Mouse (Mus musculus) retina, embryonic 14.5 days (tissue): ENCODE measurements at regions not wholly inside any gene's neighbourhood (a gene's known extent, or its start where the extent isn't known, plus 50 kb on each side); places are given as distances from the start of the nearest gene placed in this dataset.

Experiments used
- DNase-seq: peaks from one replicate; pipeline ENCODE4 v3.0.0-alpha.2; 2015; ENCODE audit warnings: low spot score

DNA sequence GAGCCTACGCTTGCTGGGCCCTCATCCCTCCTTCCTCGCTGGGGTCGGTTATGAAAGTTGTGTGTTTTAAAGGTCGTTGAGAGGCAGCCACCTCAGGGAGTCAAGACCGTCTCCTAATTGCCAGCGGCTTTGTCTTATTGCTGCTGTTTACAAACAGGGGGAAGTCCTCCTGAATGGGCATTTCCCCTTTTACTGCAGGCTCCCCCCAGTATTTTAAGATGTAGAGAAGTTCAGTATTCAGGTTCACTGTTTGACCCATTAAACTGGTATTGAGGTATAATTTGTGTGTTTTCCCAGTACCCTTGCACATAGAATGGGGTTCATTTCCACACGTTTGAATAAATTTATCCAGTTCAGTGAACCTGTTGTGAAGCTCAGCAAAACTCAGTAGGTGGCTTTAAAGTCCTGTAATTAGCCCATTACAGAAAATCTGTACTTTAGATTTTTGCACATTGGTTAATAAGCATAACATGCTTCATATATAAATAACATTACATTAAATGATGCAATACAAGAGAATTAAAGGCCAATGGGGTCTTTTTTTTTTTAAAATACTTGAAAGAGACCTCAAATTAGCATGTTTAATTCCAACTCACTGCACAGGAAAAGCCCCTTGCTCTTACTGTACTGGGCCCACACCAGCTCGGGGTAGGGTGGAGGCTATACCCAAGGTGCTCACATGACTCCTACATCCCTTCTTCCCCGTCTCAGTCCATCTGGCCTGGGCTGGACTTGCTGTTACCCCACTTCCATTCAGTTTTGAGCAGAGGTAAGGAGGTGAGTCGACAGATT is 63.7 kb downstream of the Nkx2-1 start:
- peak; percentile 73 for DNase-seq

DNA sequence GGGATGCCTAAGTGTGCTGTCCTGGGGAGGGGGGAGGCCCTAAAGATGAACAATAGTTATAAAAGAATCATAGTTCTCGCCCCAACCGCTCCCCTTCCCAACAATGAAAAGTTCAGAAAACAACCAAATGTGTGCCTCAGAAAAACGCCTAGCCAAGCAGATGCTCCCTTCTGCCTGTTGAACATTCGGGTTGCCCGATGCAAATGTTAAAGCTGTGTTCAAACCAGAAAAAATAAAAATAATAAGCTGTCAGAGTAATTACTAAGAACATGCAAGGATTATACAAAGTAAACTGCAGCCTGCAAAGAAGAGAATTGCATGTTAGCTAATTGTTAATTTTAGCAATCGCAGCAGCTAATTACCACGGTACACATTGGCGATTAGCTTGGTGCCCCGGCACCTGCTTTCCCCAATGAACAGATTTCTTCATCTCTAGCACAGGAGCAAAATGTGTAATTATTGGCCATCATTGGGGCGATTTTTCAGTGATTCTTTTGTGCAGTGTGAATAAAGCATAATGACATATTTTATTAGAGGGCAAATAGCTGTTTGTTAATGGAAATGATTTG is 65.7 kb downstream of the Nkx2-1 start:
- DNase-seq = no peak

DNA sequence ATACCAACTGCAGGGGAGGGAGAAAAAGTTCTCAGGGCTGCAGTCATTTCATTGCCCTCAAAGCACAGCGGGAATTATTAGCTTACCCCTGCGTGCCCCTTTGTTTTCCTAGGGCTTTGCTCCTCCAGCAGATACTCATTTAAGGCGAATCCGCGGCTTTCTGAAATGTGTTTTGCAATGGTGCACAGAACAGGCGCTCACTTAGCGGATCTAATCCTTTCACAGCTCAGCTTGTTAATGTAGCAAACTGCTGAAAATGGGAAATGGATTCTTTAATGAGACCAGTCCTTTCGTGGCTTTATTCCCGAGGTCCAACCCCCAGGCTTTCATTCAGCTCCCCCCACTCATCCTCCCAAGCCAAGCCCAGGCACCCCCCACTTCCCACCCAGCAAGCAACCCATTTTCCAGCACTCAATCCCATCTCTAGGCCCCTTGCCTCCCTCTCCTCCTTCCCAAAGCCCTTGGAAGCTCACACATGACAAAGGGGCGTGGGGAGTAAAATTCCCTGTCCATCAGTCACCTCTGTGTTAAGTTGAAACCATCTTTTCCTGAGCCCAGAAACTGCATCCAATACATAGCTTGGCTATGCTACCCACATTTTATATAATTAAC is 77.1 kb downstream of the Nkx2-1 start:
- peak; percentile 53 for DNase-seq

DNA sequence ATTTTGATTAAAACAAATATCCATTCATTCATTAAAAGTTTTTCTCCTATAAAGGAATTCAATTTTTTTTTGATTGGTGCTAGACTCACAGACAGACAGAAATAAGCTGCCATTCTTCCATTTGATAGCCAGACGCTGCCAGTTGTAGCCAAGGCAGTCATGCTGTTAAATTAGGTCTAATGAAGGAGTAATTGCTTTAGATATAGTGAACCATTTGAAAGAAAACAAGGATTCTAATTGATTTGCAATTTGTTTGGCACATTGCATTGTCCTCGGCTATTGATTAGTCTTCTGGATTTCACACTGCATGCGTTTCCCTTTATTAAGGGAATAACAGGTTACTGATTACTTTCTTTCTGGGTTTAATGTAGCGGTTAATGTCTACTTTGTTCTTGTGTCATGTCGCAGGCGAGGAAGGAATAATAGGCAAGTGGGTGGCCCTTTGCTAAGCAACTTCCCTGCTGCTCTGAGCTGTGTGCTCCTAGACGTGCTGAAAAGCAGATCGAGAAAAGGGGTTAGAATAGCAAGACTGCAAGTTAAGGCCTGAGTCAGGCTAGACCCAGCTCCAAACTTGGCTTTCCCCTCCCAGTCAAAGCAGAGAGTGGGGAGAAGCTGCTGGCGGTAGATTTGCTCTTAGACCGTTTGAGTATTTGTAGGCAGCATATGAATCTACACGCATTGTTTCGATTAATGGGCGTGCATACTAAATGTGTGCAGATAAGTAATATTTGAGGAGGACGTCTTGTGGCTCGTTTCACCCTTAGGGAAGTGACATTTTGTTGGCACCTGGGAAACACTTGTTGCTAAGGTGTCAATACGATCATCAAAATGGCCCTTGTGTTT is 77.8 kb downstream of the Nkx2-1 start:
- peak; percentile 88 for DNase-seq

DNA sequence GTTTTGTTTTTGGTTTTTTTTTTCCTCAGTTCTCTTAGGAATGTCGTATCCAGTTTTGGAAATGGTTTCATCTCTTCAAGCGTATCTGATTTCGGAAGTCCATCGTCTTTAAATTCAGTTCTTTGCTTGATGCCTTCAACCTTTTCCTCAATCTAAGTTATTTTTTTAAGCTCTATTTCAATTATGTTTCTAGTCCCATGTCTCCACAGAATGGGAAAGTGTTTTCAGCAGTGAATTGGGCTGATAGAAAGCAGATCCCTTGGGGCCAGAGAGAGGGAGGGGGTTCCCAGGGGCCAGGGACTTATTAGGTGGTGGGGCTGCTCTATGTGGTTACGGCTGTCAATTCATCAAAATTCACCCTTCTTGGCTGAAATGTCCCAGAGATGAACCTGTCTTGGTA is 78.8 kb downstream of the Nkx2-1 start:
- DNase-seq = no peak

DNA sequence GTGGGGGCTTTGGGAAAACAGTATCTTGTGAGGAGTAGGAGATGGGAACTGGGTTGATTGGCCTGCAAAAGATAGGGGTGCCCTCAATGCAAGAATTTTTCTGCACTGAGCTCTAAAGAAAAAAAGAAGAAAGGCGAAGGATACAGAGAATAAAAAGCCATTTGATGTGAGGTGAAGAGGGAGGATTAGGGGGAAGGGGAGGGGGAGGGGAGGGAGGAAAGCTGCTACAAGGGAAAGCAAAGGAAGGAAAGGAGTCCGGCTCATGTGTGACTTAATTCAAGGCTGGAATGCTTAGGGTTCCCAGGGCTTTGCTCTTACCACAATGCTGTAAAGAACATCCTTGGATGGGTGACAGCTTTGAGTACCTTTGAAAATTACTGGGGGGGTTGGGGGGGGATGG is 79.4 kb downstream of the Nkx2-1 start:
- DNase-seq = no peak

DNA sequence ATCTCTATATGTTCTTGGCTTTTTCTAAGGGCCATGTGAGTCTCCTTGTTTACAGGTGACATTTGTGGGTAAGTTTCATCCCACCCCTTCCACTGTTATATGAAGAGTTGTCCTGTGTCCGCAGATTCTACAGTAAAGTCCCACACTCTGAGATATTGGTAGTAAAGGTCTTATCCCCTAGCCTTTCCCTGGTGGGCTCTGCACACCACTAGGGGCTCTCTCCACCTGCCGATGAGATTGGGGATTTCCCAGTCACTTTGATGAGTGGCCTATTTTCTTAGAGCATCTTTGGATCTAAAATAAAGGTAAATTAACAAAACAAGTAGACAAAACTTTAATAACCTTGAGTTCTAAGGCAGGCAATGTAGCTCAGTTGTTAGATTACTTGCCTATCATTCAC is 86.4 kb downstream of the Nkx2-1 start:
- DNase-seq = no peak

DNA sequence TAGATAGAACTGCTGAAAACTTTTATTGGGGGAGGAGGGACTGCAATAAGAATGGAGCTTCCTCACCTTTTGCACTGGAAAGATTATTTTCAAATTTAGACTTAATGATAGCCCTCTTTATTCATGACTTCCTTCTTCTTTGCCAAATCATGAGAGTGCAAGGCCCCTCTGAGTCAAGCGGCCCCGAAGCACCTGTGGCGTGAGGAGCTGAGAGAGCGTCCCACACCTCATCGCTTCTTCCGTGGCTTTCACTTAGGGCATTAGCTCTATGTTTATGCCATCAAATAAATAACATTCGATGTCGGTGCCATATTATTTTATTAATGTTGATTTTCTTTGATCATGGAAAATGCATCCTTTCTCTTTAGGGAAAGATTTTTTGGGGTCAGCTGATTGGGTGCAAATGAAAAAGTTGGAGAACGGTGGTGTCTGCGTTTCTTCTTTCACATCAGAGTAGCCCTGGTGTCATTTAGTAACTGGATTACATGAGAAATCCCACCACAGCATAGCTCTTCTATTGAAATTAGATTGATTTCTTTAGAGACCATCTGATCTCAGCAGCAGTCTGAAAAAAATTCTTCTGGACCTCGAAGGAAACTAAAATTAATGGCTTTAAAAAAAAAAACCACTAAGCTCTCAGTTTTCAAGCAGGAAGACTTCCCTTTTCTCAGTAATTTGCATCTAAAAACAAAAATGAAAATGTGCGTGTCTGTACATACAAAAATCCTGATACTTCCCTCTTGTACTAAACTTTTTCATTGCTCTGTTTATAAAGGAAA is 87.7 kb downstream of the Nkx2-1 start:
- no peak for DNase-seq

DNA sequence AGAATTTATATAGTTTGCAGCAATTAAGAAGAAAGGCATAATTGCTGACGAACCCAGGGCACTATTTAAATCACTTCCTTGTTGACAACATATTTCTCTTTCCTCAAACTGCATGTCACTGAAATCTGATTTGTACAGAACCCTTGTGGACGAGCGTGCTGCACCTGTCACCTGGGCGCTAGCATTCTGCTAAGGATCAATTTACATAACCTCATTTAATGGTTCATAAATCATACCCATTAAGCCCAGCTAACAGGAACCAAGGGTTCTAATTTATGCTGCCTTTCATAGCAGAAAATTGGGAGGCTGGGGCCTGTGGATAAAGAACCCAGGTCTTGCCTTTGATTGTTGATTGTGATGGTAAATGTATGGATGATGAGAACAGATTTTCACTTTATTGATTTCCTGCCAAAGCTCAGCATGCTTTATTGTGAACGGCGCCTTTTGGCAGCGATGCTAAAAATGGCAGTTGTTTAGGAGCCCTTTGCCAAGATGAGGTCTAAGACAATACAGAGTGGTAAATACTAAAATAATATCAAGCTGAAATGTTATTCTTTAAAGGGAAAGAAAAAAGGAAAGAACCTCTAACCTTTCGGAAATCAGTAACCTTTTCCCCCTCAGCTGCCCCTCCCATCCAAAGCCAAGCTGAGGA is 95.4 kb downstream of the Nkx2-1 start:
- no peak for DNase-seq

DNA sequence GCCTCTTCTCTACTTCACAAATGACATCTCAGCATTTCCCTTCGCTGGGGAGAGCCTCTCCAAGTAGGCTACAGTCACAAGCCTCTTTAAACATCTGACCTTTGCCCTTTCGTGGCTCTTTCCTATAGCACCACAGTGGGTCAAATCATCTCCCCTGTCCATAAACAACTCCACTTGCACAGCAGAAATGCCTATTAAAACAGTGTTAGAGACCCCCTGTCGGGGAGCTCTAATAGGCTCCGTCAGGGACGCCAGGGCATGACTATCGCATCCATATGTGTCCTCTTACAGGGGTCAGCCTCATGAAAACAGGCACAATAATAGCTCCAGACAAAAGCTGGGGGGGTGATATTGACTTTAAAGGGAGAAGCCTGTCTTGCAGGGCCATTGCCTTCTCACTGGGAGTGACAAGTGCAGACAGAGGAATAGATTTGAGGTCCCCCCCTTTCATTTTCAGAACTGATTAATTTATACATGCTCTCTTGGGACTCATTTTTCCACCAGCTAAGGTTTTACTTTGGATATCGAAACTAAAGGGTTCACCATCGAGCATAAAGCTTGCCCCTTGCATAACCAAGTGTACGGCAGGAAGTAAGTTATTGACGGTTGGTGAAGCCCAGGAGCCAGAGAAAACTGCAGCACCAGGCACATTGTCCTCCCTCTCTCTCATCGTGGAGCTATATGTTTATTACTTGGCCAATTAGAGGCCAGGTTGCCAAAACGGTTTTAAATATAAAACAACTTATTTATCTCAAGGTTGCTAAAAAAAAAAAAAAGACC is 94.6 kb upstream of the Mbip start:
- DNase-seq = peak; percentile 64

DNA sequence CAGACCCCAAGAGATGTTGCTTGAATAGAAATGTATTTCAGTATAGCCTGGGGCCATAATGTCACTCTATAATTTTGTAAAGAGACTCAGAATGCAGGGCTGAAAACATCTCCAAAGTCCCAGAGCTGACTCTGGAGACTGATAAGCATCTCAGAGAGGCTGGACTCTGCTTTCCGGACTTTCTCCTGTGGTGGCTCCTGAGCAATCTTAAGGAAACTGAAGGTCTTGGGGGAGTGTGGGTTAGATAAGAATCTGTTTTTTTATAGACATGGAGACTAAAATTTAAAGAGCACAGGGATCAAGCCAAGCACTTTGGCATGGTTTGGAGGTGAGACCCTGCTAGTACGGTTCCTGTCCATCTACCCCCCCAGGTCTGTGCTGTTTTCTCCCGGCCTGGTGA is 92.7 kb upstream of the Mbip start:
- no peak for DNase-seq

DNA sequence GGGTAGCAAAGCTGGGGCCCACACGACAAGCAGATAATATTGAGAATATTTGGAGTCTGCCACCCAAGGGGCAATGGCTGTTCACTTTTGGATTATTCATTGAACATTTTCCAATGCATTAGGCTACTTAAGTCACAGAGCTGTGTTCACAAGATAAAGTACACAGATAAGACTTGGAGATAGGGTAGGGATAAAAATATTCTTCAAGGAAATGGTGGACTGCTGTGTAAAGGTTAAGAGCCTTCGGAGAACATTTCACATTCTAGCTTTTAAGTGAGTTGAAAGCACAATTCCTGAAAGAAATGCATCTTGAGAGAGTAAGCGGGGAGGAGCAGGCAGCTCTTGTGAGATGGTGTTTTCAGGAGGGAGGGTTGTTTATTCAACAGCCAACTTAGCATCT is 92.3 kb upstream of the Mbip start:
- DNase-seq = no peak

DNA sequence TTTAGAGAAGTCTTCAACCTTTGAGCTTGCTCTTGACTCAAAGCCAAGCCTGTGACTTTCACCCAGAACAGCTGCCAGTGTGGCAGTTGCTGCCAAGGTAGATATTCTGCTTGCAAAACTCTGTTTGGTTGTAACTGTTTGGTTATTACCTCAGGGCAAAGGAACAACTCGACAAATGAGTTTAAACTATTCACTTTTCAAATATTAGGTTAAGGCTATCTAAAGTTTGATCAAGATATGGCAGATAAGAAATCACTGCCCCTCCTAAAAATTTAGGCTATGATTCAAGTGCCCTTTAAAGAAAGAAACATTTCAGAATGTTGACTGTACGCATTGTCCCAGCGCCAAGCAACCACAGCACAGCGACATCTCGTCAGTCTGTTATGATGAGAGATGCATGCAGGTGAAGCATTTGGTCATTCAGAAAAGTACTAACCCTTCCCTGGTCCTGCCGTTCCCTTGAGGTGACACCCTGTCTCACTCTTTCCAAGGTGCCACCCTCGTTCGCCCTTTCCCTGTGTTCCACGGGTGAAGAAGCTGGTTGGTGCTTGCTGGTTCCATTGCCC is 81.1 kb upstream of the Mbip start:
- no peak for DNase-seq

DNA sequence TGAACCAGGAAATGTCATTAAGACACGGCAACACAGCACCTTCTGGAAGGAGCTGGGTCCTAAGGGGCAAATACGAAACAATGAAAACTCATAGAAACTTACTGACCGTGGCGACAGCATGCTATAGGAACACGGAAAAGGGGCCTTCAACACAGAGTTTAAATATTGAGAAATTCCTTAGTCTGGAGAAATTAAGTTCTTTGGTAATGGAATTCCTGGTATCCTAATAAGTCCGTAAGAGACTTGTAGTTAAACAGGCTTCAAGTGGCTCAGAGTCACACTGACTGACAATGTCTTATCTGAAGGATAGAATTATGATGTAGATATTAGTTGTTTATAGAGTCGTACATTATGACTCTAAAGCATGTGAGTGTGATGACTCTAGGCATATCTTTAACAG is 70.4 kb upstream of the Mbip start:
- DNase-seq = no peak

DNA sequence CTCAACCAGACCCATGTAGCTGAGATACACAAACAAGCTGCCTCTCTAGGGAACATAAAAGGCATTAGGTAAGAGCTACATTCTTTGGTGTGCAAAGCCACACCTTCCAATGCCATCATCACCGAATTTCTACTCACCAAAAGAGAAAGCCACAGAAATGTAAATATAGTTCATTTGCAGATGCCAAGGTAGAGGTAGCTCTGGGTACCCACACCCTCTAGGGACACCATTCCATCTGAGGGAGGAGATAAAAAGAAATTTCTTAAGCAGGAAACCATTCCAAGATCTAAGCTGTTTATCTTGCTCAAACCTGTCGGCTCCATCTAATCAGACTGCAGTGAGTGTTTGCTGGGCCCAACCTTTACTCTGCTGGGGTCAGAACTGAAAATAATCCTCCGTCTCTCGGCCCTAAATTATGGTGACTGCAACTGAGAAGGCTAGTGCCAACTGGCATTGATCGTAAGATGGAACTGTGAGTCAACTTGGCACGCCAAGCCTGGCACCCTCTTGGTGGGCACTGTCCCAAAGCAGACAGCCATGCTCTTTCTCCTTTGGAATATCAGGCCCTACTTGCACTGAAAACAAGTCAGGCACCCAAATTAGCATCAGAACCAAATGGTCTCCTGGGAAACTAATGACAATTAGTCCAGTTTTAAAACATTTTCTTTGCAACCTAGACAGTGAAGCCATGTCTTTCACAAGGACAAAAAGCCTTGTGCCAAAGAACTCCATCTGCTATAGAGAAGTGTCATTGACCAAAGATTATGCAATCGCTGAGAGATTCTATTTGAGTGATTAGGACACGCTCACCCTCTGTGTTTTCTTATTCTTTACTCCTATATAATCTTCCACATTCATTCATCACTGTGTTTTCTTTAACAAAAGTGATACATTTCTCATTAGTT is 69.4 kb upstream of the Mbip start:
- DNase-seq = no peak

DNA sequence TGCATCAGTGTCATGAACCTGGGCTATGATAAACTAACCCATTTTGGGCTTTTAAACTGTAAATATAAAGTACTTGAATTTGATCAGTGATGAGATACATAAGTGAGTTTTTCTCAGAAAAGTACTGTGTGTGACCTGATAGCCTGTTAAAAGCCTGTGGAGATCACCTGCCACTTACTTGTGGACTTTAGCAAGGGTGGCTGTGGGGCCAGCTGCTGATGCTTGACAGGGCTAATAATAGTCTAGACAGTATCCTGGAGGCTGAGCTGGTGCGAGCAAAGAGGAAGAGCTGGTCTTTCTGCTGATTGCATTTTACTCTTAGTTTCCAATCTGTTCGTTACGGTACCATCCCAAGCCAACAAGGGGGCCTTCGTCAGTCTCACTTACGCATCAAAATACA is 60.0 kb upstream of the Mbip start:
- no peak for DNase-seq

DNA sequence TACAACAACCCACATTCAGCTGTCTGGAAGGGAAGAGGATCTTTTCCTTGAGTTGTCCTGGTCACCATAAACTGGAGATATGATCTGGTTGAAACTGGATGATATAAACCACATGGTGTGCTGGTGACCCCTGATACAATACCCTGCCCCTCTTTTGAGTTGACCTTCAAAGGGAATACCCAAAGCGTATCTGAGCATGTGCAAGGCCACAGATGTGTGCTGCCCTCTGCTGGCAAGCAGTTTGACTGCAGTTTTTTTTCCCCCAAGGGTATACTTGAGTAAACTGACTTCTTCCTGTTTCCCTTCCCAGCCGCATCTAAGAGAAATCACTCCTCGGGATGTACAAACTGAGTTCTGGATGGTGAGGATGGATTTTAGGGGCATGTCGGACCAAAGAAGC is 59.1 kb upstream of the Mbip start:
- DNase-seq = peak; percentile 80

DNA sequence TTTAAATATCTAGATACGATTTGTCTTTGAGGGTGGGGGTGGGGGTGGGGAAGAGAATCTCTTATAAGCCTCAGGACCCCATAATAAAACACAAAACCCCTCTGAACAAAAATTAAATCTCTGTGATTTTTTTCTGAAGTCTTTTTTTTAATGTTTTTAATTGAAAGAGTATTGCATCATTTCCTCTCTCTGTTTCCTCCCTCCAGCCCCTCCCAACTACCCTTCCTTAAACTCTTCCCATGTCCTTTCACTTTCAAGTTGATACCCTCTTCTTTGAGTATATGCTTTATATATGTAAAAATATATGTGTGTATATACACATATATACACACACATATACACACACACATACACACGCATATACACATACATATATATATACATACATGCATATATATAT is 58.6 kb upstream of the Mbip start:
- DNase-seq = no peak

DNA sequence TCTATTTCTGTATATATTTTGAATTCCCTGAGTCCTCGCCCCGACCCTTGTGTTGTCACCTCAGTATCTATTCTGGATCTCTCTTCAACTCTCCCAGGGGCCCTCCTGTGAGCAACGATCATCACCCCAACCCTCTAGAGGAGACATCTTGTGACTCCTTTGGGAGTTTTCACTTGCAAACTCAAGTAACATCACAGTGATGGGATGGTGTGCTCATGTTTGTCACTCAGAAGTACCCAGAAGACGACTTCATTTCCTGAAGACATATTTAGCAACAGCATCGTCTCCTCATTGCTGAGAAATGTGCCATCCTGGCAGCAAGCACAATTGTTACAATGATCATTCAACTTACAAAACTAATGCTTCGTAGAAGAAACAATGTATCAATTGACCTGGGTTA is 57.9 kb upstream of the Mbip start:
- DNase-seq = no peak
